7 mouse cellular contexts compared by ENCODE assay signal in the genomic region with DNA sequence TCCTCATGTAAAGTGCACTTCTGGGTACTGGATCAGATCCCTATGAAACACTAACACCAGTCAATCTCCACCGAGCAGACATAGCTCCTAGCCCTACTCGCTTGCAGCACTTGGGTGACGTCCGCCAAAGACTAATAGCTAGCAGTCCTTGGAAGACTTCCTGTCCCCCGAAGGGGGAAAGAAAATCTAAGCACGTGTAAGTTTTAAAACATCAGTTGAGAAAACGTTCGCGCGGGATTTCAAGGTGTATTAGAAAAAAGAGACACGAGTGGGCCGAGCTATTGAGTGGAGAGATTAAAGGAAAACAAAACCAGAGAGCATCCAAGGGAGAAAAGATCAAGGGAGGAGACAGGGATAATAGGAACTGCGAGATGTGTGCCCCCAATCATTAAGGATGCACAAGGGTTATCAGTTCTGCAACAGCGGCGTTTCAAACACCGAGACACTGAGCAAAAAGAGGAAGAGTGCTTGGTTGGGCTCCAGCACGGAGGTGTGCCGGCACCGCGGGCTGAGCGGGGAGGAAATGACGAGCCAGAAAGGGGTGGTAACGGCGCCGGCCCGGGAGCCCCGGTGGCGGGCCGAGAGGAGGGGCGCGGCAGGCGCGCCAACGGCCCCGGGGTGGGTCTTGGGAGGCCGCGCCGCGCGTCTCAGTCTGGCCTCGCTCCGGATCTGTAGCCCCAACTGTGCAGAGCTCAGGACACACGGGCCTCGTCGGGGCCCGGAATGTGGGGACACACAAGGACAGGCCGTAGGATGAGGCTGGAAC. TPM values are rescaled to one million over a fixed set of nuclear protein-coding genes. Genes with fewer than 3 reads are reported as not detected.
DNase-seq lines count a peak whose midpoint lies in the region; ATAC-seq and TF ChIP-seq lines count a peak whose summit lies in the region.

No protein-coding gene starts in this region.

- DNase-seq in adrenal gland, adult 8-10 months = peak; percentile 59
- DNase-seq in embryo, embryonic 9.5 days (ENCODE audit: extremely low spot score) = peak; percentile 77
- peak; percentile 80 for DNase-seq in left cerebral cortex, postnatal 4 days
- DNase-seq in midbrain, embryonic 10.5 days (ENCODE audit: low spot score) = peak; percentile 73
- DNase-seq in right cerebral cortex, postnatal 4 days = peak; percentile 69

- H3K4me2 ChIP-seq in intestine, postnatal 0 days (replicated peaks; ENCODE audit: low read depth) = peak overlapping the region; percentile 86

- H3K27ac ChIP-seq in intestine, postnatal 0 days (ENCODE audit: low read depth, low read length) = peak overlapping the region; percentile 100
- H3K27ac ChIP-seq in midbrain, embryonic 10.5 days (replicated peaks) = peak overlapping the region; percentile 99

- intact Hi-C loops in left cerebral cortex, postnatal 4 days (cut with DNase I) = no loop called here

- H3K4me1 ChIP-seq in intestine, postnatal 0 days (replicated peaks; ENCODE audit: control insufficient read depth, insufficient read depth, low read length) = peaks cover 15% of the 10 kb centered on the region; the same call in 1 of the 2 replicates
- H3K4me1 ChIP-seq in midbrain, embryonic 10.5 days = peaks cover 28% of the 10 kb centered on the region

- no peaks in the 10 kb centered on the region for H3K27me3 ChIP-seq in intestine, postnatal 0 days (replicated peaks; ENCODE audit: control insufficient read depth, insufficient read depth, low read length)
- H3K27me3 ChIP-seq in midbrain, embryonic 10.5 days (ENCODE audit: low read depth, poor library complexity, severe bottlenecking) = no peaks in the 10 kb centered on the region

- peak overlapping the region; percentile 92 for H3K9ac ChIP-seq in intestine, postnatal 0 days (ENCODE audit: low read depth, low read length)

- peaks cover 15% of the 10 kb centered on the region for H3K36me3 ChIP-seq in intestine, postnatal 0 days (ENCODE audit: control insufficient read depth, insufficient read depth)
- peaks cover 20% of the 10 kb centered on the region for H3K36me3 ChIP-seq in midbrain, embryonic 10.5 days

- H3K9me3 ChIP-seq in intestine, postnatal 0 days (ENCODE audit: control insufficient read depth) = no peaks in the 10 kb centered on the region
- no peaks in the 10 kb centered on the region for H3K9me3 ChIP-seq in midbrain, embryonic 10.5 days (replicated peaks)

- WGBS in intestine, postnatal 0 days = under 1% methylated on average over 36 of the region's 47 CpGs
- WGBS in midbrain, embryonic 10.5 days = under 1% methylated on average over 47 of the region's 47 CpGs

- ATAC-seq in granulocyte monocyte progenitor cell, adult 5-6 weeks (replicated peaks; ENCODE audit: poor library complexity, severe bottlenecking) = peak; percentile 52
- peak; percentile 32 for ATAC-seq in intestine, postnatal 0 days

- H3K4me3 ChIP-seq in intestine, postnatal 0 days (ENCODE audit: low read depth, low read length) = peak overlapping the region; percentile 87
- H3K4me3 ChIP-seq in midbrain, embryonic 10.5 days = peak overlapping the region; percentile 74

- no peak for TF ChIP-seq CTCF in intestine, postnatal 0 days (IDR thresholded peaks at IDR 0.05; ENCODE audit: low read depth)

RNA-seq across cellular contexts. Expression of a gene that starts 1.0 kb away (rescaled TPM):
- total RNA-seq in adrenal gland, adult 8-10 months (2022) = 10 to 100 TPM; 33.2 to 45.6 (median 40.9) TPM
- 96.6 and 101 TPM in 2 replicates for total RNA-seq in granulocyte monocyte progenitor cell, adult 5-6 weeks (2014; fragmentation: Nextera tagmentation)
- total RNA-seq in granulocyte monocyte progenitor cell, adult 5-6 weeks (2017) = 50.9 and 56.0 TPM in 2 replicates
- polyA plus RNA-seq in intestine, postnatal 0 days (2015; fragmentation: Nextera tagmentation; extraction: Ambion mirVana) = 3.8 and 4.2 TPM in 2 replicates
- 10 to 100 TPM; 60.9 to 70.9 TPM for total RNA-seq in left cerebral cortex, postnatal 4 days (2021)
- polyA plus RNA-seq in midbrain, embryonic 10.5 days (2016; fragmentation: Nextera tagmentation; extraction: Ambion mirVana) = 15.8 and 16.3 TPM in 2 replicates

RNA-seq across cellular contexts. Expression of a gene that starts 1.1 kb away (rescaled TPM):
- total RNA-seq in adrenal gland, adult 8-10 months (2022) = 10 to 100 TPM; 21.6 to 27.2 (median 25.7) TPM
- 52.6 and 59.4 TPM in 2 replicates for total RNA-seq in granulocyte monocyte progenitor cell, adult 5-6 weeks (2014; fragmentation: Nextera tagmentation)
- total RNA-seq in granulocyte monocyte progenitor cell, adult 5-6 weeks (2017) = 52.9 and 58.7 TPM in 2 replicates
- 52.1 and 53.9 TPM in 2 replicates for polyA plus RNA-seq in intestine, postnatal 0 days (2015; fragmentation: Nextera tagmentation; extraction: Ambion mirVana)
- 10 to 100 TPM; 10.3 to 11.9 TPM for total RNA-seq in left cerebral cortex, postnatal 4 days (2021)
- polyA plus RNA-seq in midbrain, embryonic 10.5 days (2016; fragmentation: Nextera tagmentation; extraction: Ambion mirVana) = 102 and 113 TPM in 2 replicates

RNA-seq across cellular contexts. Expression of a gene that starts 24.0 kb away (rescaled TPM):
- total RNA-seq in adrenal gland, adult 8-10 months (2022) = 1 to 10 TPM in 3 of 4 experiments, under 1 TPM in 1; 0.98 to 2.5 (median 2.0) TPM
- total RNA-seq in granulocyte monocyte progenitor cell, adult 5-6 weeks (2014; fragmentation: Nextera tagmentation) = not detected in 2 replicates
- not detected in 2 replicates for total RNA-seq in granulocyte monocyte progenitor cell, adult 5-6 weeks (2017)
- 2.6 TPM in 2 replicates for polyA plus RNA-seq in intestine, postnatal 0 days (2015; fragmentation: Nextera tagmentation; extraction: Ambion mirVana)
- under 1 TPM in 1 of 2 experiments, not detected in 1; 0.58 TPM for total RNA-seq in left cerebral cortex, postnatal 4 days (2021)
- 1.1 and 1.3 TPM in 2 replicates for polyA plus RNA-seq in midbrain, embryonic 10.5 days (2016; fragmentation: Nextera tagmentation; extraction: Ambion mirVana)

RNA-seq across cellular contexts. Expression of a gene that starts 42.6 kb away (rescaled TPM):
- total RNA-seq in adrenal gland, adult 8-10 months (2022) = under 1 TPM in 1 of 4 experiments, not detected in 3; 0.89 TPM
- total RNA-seq in granulocyte monocyte progenitor cell, adult 5-6 weeks (2014; fragmentation: Nextera tagmentation) = 0.26 and 2.5 TPM in 2 replicates
- 0.17 and 0.62 TPM in 2 replicates for total RNA-seq in granulocyte monocyte progenitor cell, adult 5-6 weeks (2017)
- polyA plus RNA-seq in intestine, postnatal 0 days (2015; fragmentation: Nextera tagmentation; extraction: Ambion mirVana) = 0.48 and 1.3 TPM in 2 replicates
- under 1 TPM in 1 of 2 experiments, not detected in 1; 0.10 TPM for total RNA-seq in left cerebral cortex, postnatal 4 days (2021)
- 0.43 TPM in 1 of 2 replicates, not detected in the other for polyA plus RNA-seq in midbrain, embryonic 10.5 days (2016; fragmentation: Nextera tagmentation; extraction: Ambion mirVana)

RNA-seq across cellular contexts. Expression of a gene that starts 46.0 kb away (rescaled TPM):
- not detected for total RNA-seq in adrenal gland, adult 8-10 months (2022)
- 1.9 TPM in 1 of 2 replicates, not detected in the other for total RNA-seq in granulocyte monocyte progenitor cell, adult 5-6 weeks (2014; fragmentation: Nextera tagmentation)
- 0.21 and 0.43 TPM in 2 replicates for total RNA-seq in granulocyte monocyte progenitor cell, adult 5-6 weeks (2017)
- polyA plus RNA-seq in intestine, postnatal 0 days (2015; fragmentation: Nextera tagmentation; extraction: Ambion mirVana) = 26.7 and 28.4 TPM in 2 replicates
- under 1 TPM; 0.20 to 0.22 TPM for total RNA-seq in left cerebral cortex, postnatal 4 days (2021)
- polyA plus RNA-seq in midbrain, embryonic 10.5 days (2016; fragmentation: Nextera tagmentation; extraction: Ambion mirVana) = 0.21 TPM in 1 of 2 replicates, not detected in the other

Comparison
In these comparisons a context has a peak if more than half of its experiments do, and no peak if none do; other contexts are left out.
1. Peak in every context shown above with its lines: DNase-seq, ATAC-seq, H3K4me3 ChIP-seq and H3K27ac ChIP-seq.